Mouse (Mus musculus) heart, adult 2 months (tissue): Measurements from ENCODE around the gene Stk39. TPM values are rescaled to one million over a fixed set of nuclear protein-coding genes. Genes with fewer than 3 reads are reported as not detected.

Experiments
- DNase-seq, 2 experiments: peaks; one replicate each; pipeline ENCODE4 v3.0.0; 2021
- H3K27ac ChIP-seq: fragments of 200-600 bp; 2 replicates; pipeline ENCODE4 v1.8.1; 2022
- H3K27me3 ChIP-seq: fragments of 200-500 bp; 2 replicates; pipeline ENCODE4 v1.6.1; 2012; ENCODE audit warnings: mild to moderate bottlenecking, low read length, inconsistent platforms, mixed read lengths; ENCODE audit not compliant: control insufficient read depth, insufficient read depth
- H3K36me3 ChIP-seq: fragments of 200-500 bp; 2 replicates; pipeline ENCODE4 v1.6.1; 2012; ENCODE audit warnings: low read length, inconsistent platforms; ENCODE audit not compliant: control insufficient read depth, insufficient read depth
- H3K4me1 ChIP-seq: fragments of 200-500 bp; 2 replicates; pipeline ENCODE4 v1.6.1; 2011; ENCODE audit warnings: low read length; ENCODE audit not compliant: control insufficient read depth, insufficient read depth
- H3K4me3 ChIP-seq: fragments of 200-600 bp; 2 replicates; pipeline ENCODE4 v1.8.1; 2022
- H3K79me2 ChIP-seq: fragments of 200-500 bp; replicated peaks from 2 replicates; pipeline ENCODE4 v1.6.1; 2012; ENCODE audit warnings: mild to moderate bottlenecking, inconsistent platforms, low read length, moderate library complexity, mixed read lengths; ENCODE audit not compliant: control insufficient read depth, insufficient read depth
- H3K9ac ChIP-seq: fragments of 200-500 bp; 2 replicates; pipeline ENCODE4 v1.6.1; 2012; ENCODE audit warnings: low read depth, mild to moderate bottlenecking, control low read depth, inconsistent platforms, low read length, mixed read lengths
- CTCF ChIP-seq: fragments of 200-600 bp; IDR thresholded peaks from 2 replicates; pipeline ENCODE4 v1.8.1; 2022; ENCODE audit warnings: antibody characterized with exemption, mild to moderate bottlenecking, moderate library complexity
- EP300 ChIP-seq: fragments of 200-500 bp; IDR thresholded peaks from 2 replicates; pipeline ENCODE4 v1.6.1; 2011; ENCODE audit warnings: low read depth, low read length, control low read depth; ENCODE audit not compliant: insufficient read depth
- POLR2A ChIP-seq: fragments of 200-500 bp; IDR thresholded peaks from 2 replicates; pipeline ENCODE4 v1.6.1; 2011; ENCODE audit warnings: mild to moderate bottlenecking, low read depth, low read length, control low read depth; ENCODE audit not compliant: insufficient read depth
- WGBS: fragments of 180-500 bp; shearing (Covaris S2); methylation state at CpG from one replicate; pipeline ENCODE4 v1.1.7; 2018; 5-methylcytosine and 5-hydroxymethylcytosine counted together
- intact Hi-C: fragments of 180-260 bp; cut with DNase I; formaldehyde crosslinking; loops from one replicate; pipeline ENCODE4 v1.15.1; 2025
- polyA plus RNA-seq: library from polyadenylated mRNA; depleted of rRNA; stranded (reverse); fragments of >200 nt; gene quantifications from 2 replicates; pipeline ENCODE4 v1.2.3, GENCODE M21; 2012
- total RNA-seq, 2 experiments: library from RNA; stranded (reverse); gene quantifications; 2 replicates each; pipeline ENCODE4 v1.2.3; 2021

Stk39 gene
- total and polyA plus RNA-seq, 3 experiments = 34.2 to 85.2 (median 80.9) TPM

DNA sequence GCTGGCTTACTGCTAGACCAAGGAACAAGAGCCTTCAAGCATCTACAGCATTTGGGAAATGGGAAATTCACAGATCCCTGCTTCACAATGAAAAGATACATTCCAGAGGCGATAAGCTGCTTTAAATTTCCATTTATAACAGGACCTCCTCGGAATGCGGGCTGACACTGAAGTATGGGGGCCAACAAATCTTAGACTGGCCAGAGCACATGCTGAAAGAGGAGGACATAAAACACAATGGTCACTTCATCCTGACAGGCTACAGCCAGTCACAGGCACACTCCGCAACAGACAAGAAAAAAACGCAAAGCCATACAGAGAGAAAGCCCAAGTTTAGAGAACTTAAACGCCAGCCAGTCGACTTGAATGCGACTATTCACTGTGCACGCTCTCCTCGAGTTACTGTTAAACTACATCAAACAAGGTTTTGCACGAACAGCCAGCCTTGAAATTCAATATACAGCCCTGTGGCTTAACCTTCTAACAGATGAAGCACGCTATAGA is 65.4 kb downstream of the Stk39 start:
- TF ChIP-seq POLR2A (no peak), CTCF (no peak), EP300 (no peak)
- WGBS = 60% methylated on average over 12 of the region's 12 CpGs
- Histone ChIP-seq H3K79me2 (no peaks in the 10 kb centered on the region), H3K4me3 (no peak overlapping the region), H3K27ac (no peak overlapping the region; the same call in 1 of the 2 replicates), H3K9ac (no peak overlapping the region), H3K4me1 (peaks cover 9% of the 10 kb centered on the region), H3K36me3 (peaks cover 8% of the 10 kb centered on the region), H3K27me3 (no peaks in the 10 kb centered on the region)
- no peak for DNase-seq
- intact Hi-C loops = no loop called here

- intact Hi-C loops = no loop called here
- DNase-seq = no peak
- 69% methylated on average over 16 of the region's 16 CpGs for WGBS
- TF ChIP-seq CTCF = no peak
- TF ChIP-seq POLR2A = no peak
- no peak for TF ChIP-seq EP300
- H3K36me3 ChIP-seq = peaks cover 8% of the 10 kb centered on the region
- no peak overlapping the region for H3K4me3 ChIP-seq
- no peak overlapping the region for H3K27ac ChIP-seq
- no peak overlapping the region for H3K9ac ChIP-seq
- peaks cover 5% of the 10 kb centered on the region for H3K4me1 ChIP-seq
- no peaks in the 10 kb centered on the region for H3K27me3 ChIP-seq
- no peaks in the 10 kb centered on the region for H3K79me2 ChIP-seq
Measured at GRCm38 (mm10) chr2:68405163-68405715, 66.8 kb downstream of the Stk39 start.

DNA sequence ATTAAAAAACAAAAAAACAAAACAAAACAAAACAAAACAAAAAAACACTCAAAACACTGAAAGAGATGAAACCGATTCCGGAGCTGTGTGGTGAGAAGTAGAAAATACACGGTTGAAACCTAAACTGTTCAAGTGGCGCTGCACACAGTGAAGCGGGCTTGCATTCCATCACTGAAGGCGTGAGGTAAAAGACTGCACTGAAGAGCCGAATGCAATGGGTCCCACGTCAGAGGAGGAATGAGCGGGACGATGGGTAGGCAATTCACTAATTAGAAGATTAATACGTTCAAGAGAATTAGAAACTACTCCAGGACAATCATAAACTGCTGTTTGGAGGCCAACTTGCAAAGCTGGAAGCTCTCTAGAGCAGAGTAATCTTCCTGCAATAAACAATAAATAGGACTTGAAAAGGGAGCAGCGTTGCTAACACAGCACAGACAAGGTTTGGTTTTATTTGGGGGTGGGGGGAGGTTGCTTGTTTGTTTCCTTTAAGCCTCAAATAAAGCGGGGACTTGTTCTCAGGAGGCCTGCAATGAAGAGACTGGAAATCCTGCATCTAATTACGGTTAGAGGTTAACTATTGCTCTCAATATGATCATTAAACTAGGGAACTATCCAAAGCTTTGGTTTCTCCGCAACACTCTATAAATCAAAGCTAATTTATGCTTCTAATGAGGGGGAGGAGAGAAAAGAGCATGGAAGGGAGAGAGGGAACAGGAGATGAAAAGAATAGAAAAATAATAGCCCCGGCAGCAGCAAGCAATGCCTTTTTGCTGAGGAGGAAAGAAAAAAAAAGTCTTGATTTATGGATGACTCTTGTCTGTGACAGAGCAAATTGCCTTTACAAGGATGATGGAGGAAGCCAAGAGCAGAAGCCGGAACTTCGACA is 67.5 kb downstream of the Stk39 start:
- H3K4me3 ChIP-seq = no peak overlapping the region
- 85% methylated on average over 18 of the region's 18 CpGs for WGBS
- H3K27ac ChIP-seq = no peak overlapping the region
- peaks cover 8% of the 10 kb centered on the region for H3K36me3 ChIP-seq
- no peak for DNase-seq
- no peaks in the 10 kb centered on the region for H3K27me3 ChIP-seq
- TF ChIP-seq CTCF (no peak), EP300 (no peak), POLR2A (no peak)
- intact Hi-C loops = no loop called here
- H3K79me2 ChIP-seq = no peaks in the 10 kb centered on the region
- no peak overlapping the region for H3K9ac ChIP-seq
- peaks cover 5% of the 10 kb centered on the region for H3K4me1 ChIP-seq

- H3K36me3 ChIP-seq = peaks cover 14% of the 10 kb centered on the region
Measured at GRCm38 (mm10) chr2:68393611-68394549, 78.2 kb downstream of the Stk39 start.

GRCm38 (mm10) chr2:68387824-68388582 is 84.1 kb downstream of the Stk39 start:
- intact Hi-C loops = no loop called here
- TF ChIP-seq CTCF = no peak
- Histone ChIP-seq H3K79me2 (0 out of 2 replicates have a peak, but pooled peaks cover 2% of the 10 kb centered on the region), H3K36me3 (peaks cover 14% of the 10 kb centered on the region), H3K4me3 (no peak overlapping the region), H3K4me1 (peaks cover 2% of the 10 kb centered on the region; the same call in 1 of the 2 replicates), H3K27me3 (no peaks in the 10 kb centered on the region), H3K27ac (no peak overlapping the region), H3K9ac (no peak overlapping the region)
- WGBS = 93% methylated on average over 14 of the region's 14 CpGs
- DNase-seq = no peak

More at GRCm38 (mm10) chr2:68393611-68394549, 78.2 kb downstream of the Stk39 start:
- Histone ChIP-seq H3K27me3 (no peaks in the 10 kb centered on the region), H3K79me2 (peaks cover 2% of the 10 kb centered on the region; the same call in 1 of the 2 replicates), H3K4me1 (peaks cover 2% of the 10 kb centered on the region; the same call in 1 of the 2 replicates), H3K9ac (no peak overlapping the region), H3K27ac (no peak overlapping the region), H3K4me3 (no peak overlapping the region)
- intact Hi-C loops = no loop called here
- 88% methylated on average over 13 of the region's 13 CpGs for WGBS
- DNase-seq = no peak
- TF ChIP-seq EP300 (no peak), POLR2A (no peak), CTCF (no peak)
